Mouse (Mus musculus) cortical plate, adult 2 months (tissue): ENCODE data around the gene 2310030G06Rik. TPM values are rescaled to one million over a fixed set of nuclear protein-coding genes. Genes with fewer than 3 reads are reported as not detected.

Experiments
- H3K27ac ChIP-seq: fragments of 200-500 bp; 2 replicates; pipeline ENCODE4 v1.5.1; 2012; ENCODE audit warnings: low read length, control low read depth, inconsistent platforms; ENCODE audit not compliant: insufficient read depth
- H3K4me1 ChIP-seq: fragments of 200-500 bp; 2 replicates; pipeline ENCODE4 v1.6.1; 2011; ENCODE audit warnings: low read length; ENCODE audit not compliant: control insufficient read depth, insufficient read depth
- H3K4me3 ChIP-seq: fragments of 200-500 bp; 2 replicates; pipeline ENCODE4 v1.5.1; 2011; ENCODE audit warnings: mild to moderate bottlenecking, low read length, control low read depth; ENCODE audit not compliant: insufficient read depth
- CTCF ChIP-seq: fragments of 200-500 bp; IDR thresholded peaks from 2 replicates; pipeline ENCODE4 v1.5.1; 2011; ENCODE audit warnings: mild to moderate bottlenecking, control low read depth, low read length; ENCODE audit not compliant: insufficient read depth; ENCODE audit errors: extremely low read depth
- POLR2A ChIP-seq: fragments of 200-500 bp; IDR thresholded peaks from 2 replicates; pipeline ENCODE4 v1.6.1; 2011; ENCODE audit warnings: mild to moderate bottlenecking, low read length, control low read depth; ENCODE audit not compliant: insufficient read depth; ENCODE audit errors: extremely low read depth
- polyA plus RNA-seq: library from polyadenylated mRNA; depleted of rRNA; stranded (reverse); fragments of >200 nt; gene quantifications from 2 replicates; pipeline ENCODE4 v1.2.3, GENCODE M21; 2012

2310030G06Rik gene
- polyA plus RNA-seq, 1 experiment: 3.7 TPM

- Histone ChIP-seq H3K27ac (peak overlapping the region; percentile 56; the same call in 1 of the 2 replicates), H3K4me1 (no peaks in the 10 kb centered on the region), H3K4me3 (peak overlapping the region; percentile 83)
- TF ChIP-seq CTCF: no peak
- TF ChIP-seq POLR2A: no peak
These were observed 21.3 kb upstream of the 2310030G06Rik start for GRCm38 (mm10) chr9:50767531-50768106.

- Histone ChIP-seq H3K27ac (no peak overlapping the region), H3K4me3 (no peak overlapping the region), H3K4me1 (no peaks in the 10 kb centered on the region)
- peak; percentile 47 for TF ChIP-seq CTCF
- no peak for TF ChIP-seq POLR2A
These were observed 17.0 kb upstream of the 2310030G06Rik start for GRCm38 (mm10) chr9:50763331-50763730.

- Histone ChIP-seq H3K4me3 (no peak overlapping the region), H3K4me1 (no peaks in the 10 kb centered on the region), H3K27ac (no peak overlapping the region)
- no peak for TF ChIP-seq POLR2A
- TF ChIP-seq CTCF: no peak
These were observed 15.3 kb upstream of the 2310030G06Rik start for GRCm38 (mm10) chr9:50761520-50762243.

- no peak overlapping the region for H3K4me3 ChIP-seq
- TF ChIP-seq POLR2A: no peak
- no peak for TF ChIP-seq CTCF
- H3K4me1 ChIP-seq: peaks cover 3% of the 10 kb centered on the region; the same call in 1 of the 2 replicates
- H3K27ac ChIP-seq: no peak overlapping the region
These were observed 10.4 kb upstream of the 2310030G06Rik start for GRCm38 (mm10) chr9:50756711-50757110.

GRCm38 (mm10) chr9:50753947-50754346 is 7.6 kb upstream of the 2310030G06Rik start:
- no peak for TF ChIP-seq CTCF
- 0 out of 2 replicates have a peak, but pooled peaks have one; percentile 34 for TF ChIP-seq POLR2A
- peak overlapping the region; percentile 43 for H3K4me3 ChIP-seq
- H3K27ac ChIP-seq: peak overlapping the region; percentile 89
- peaks cover 4% of the 10 kb centered on the region; the same call in 1 of the 2 replicates for H3K4me1 ChIP-seq

GRCm38 (mm10) chr9:50752784-50753615 is 6.7 kb upstream of the 2310030G06Rik start:
- Histone ChIP-seq H3K27ac (peak overlapping the region; percentile 89), H3K4me3 (peak overlapping the region; percentile 43), H3K4me1 (peaks cover 4% of the 10 kb centered on the region; the same call in 1 of the 2 replicates)
- no peak for TF ChIP-seq CTCF
- TF ChIP-seq POLR2A: peak; percentile 61

- Histone ChIP-seq H3K4me1 (peaks cover 4% of the 10 kb centered on the region; the same call in 1 of the 2 replicates), H3K27ac (peak within 1 kb of the TSS; percentile 89), H3K4me3 (peak within 1 kb of the TSS; percentile 43)
- TF ChIP-seq POLR2A: no peak
- no peak for TF ChIP-seq CTCF
These were observed 5.8 kb upstream of the 2310030G06Rik start, which contains the start of gene Hspb2 for GRCm38 (mm10) chr9:50752054-50752602. Gene Hspb2 (minus strand): TSS chr9:50752354.

GRCm38 (mm10) chr9:50751323-50751722 is 5.0 kb upstream of the 2310030G06Rik start, which contains the start of gene Cryab:
Gene Cryab (plus strand): TSS chr9:50751325.
- H3K4me1 ChIP-seq: peaks cover 4% of the 10 kb centered on the region; the same call in 1 of the 2 replicates
- 0 out of 2 replicates have a peak within 1 kb of the TSS, but pooled peaks have one; percentile 36 for H3K27ac ChIP-seq
- TF ChIP-seq POLR2A (no peak), CTCF (no peak)
- H3K4me3 ChIP-seq: no peak within 1 kb of the TSS

GRCm38 (mm10) chr9:50750706-50751105 is 4.4 kb upstream of the 2310030G06Rik start:
- TF ChIP-seq CTCF: no peak
- no peak for TF ChIP-seq POLR2A
- H3K27ac ChIP-seq: no peak overlapping the region
- H3K4me1 ChIP-seq: peaks cover 4% of the 10 kb centered on the region; the same call in 1 of the 2 replicates
- no peak overlapping the region for H3K4me3 ChIP-seq
